Mouse (Mus musculus): ENCODE results near the gene Parp11. TPM values are rescaled to one million over a fixed set of nuclear protein-coding genes. Genes with fewer than 3 reads are reported as not detected.

Gene Parp11
- polyA plus RNA-seq, 1 experiment from 2014 or later = 8.0 TPM

DNA sequence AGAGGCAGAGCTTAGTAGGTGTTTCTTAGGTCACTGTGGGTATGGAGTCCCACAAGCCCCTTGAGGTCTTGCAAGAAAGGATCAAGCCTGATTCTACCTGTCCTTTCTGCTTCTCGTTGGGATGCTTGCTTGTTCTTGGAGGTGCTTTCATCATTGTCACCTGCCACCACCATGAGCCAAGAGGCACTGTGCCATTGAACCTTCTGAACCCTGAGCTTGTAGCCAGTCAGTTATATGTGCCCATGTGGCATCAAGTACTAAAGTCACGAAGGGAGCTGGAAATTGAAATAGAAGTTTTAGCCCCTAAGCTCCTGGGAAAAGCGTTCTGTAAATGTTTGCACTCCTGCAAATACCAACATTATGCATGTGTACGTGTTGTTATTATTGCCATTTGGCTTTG, 14.9 kb downstream of the Parp11 start:
- TF ChIP-seq CTCF (IDR thresholded peaks at IDR 0.05; ENCODE audit: low read depth) = no peak
- Histone ChIP-seq H3K4me2 (replicated peaks; ENCODE audit: low read depth) (no peak overlapping the region), H3K9ac (ENCODE audit: low read depth, low read length) (no peak overlapping the region), H3K27me3 (replicated peaks; ENCODE audit: control insufficient read depth, insufficient read depth, low read length) (no peaks in the 10 kb centered on the region), H3K4me1 (replicated peaks; ENCODE audit: control insufficient read depth, insufficient read depth, low read length) (no peaks in the 10 kb centered on the region), H3K36me3 (ENCODE audit: control insufficient read depth, insufficient read depth) (no peaks in the 10 kb centered on the region), H3K9me3 (ENCODE audit: control insufficient read depth) (no peaks in the 10 kb centered on the region), H3K4me3 (ENCODE audit: low read depth, low read length) (no peak overlapping the region), H3K27ac (ENCODE audit: low read depth, low read length) (no peak overlapping the region)
- WGBS = 91% methylated on average over 4 of the region's 4 CpGs
- ATAC-seq = no peak

DNA sequence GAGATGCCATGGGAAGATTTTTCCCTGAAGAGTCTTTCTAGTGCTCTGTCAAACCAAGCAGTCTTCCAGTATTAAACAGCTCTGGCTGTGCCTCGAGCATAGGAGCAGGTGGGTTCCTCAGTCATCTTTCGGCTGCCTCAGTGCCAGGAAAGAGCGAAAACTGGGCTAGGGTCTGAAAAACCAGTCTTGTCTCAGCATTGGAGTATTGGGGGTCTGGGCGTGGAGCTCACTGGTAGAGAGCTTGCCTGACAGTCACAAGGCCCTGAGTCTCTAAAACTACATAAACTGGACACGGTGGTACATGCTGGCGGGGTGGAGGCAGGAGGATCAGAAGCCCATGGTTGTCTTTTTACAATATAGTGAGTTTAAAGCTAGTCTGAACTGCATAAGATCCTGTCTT, 15.6 kb downstream of the Parp11 start:
- no peaks in the 10 kb centered on the region for H3K27me3 ChIP-seq (replicated peaks; ENCODE audit: control insufficient read depth, insufficient read depth, low read length)
- 91% methylated on average over 6 of the region's 6 CpGs for WGBS
- H3K4me1 ChIP-seq (replicated peaks; ENCODE audit: control insufficient read depth, insufficient read depth, low read length) = no peaks in the 10 kb centered on the region
- H3K36me3 ChIP-seq (ENCODE audit: control insufficient read depth, insufficient read depth) = no peaks in the 10 kb centered on the region
- ATAC-seq = no peak
- H3K4me3 ChIP-seq (ENCODE audit: low read depth, low read length) = no peak overlapping the region
- no peak overlapping the region for H3K27ac ChIP-seq (ENCODE audit: low read depth, low read length)
- TF ChIP-seq CTCF (IDR thresholded peaks at IDR 0.05; ENCODE audit: low read depth) = no peak
- H3K9me3 ChIP-seq (ENCODE audit: control insufficient read depth) = no peaks in the 10 kb centered on the region
- H3K4me2 ChIP-seq (replicated peaks; ENCODE audit: low read depth) = no peak overlapping the region
- no peak overlapping the region for H3K9ac ChIP-seq (ENCODE audit: low read depth, low read length)

GRCm38 (mm10) chr6:127463273-127464001, 16.8 kb downstream of the Parp11 start:
- Histone ChIP-seq H3K36me3 (ENCODE audit: control insufficient read depth, insufficient read depth) (no peaks in the 10 kb centered on the region), H3K9me3 (ENCODE audit: control insufficient read depth) (no peaks in the 10 kb centered on the region), H3K4me2 (replicated peaks; ENCODE audit: low read depth) (no peak overlapping the region; the same call in 1 of the 2 replicates), H3K27me3 (replicated peaks; ENCODE audit: control insufficient read depth, insufficient read depth, low read length) (no peaks in the 10 kb centered on the region), H3K9ac (ENCODE audit: low read depth, low read length) (no peak overlapping the region), H3K4me1 (replicated peaks; ENCODE audit: control insufficient read depth, insufficient read depth, low read length) (no peaks in the 10 kb centered on the region), H3K4me3 (ENCODE audit: low read depth, low read length) (no peak overlapping the region), H3K27ac (ENCODE audit: low read depth, low read length) (no peak overlapping the region)
- ATAC-seq = 0 out of 2 replicates have a peak, but pooled peaks have one; percentile 47
- no peak for TF ChIP-seq CTCF (IDR thresholded peaks at IDR 0.05; ENCODE audit: low read depth)
- 51% methylated on average over 21 of the region's 21 CpGs for WGBS

- WGBS = 84% methylated on average over 7 of the region's 7 CpGs
- no peak for TF ChIP-seq CTCF (IDR thresholded peaks at IDR 0.05; ENCODE audit: low read depth)
Measured at GRCm38 (mm10) chr6:127464523-127464922, 17.9 kb downstream of the Parp11 start.

GRCm38 (mm10) chr6:127466749-127467310, 20.2 kb downstream of the Parp11 start:
- Histone ChIP-seq H3K4me3 (ENCODE audit: low read depth, low read length) (no peak overlapping the region), H3K27me3 (replicated peaks; ENCODE audit: control insufficient read depth, insufficient read depth, low read length) (no peaks in the 10 kb centered on the region), H3K9me3 (ENCODE audit: control insufficient read depth) (no peaks in the 10 kb centered on the region), H3K4me2 (replicated peaks; ENCODE audit: low read depth) (no peak overlapping the region), H3K9ac (ENCODE audit: low read depth, low read length) (no peak overlapping the region), H3K36me3 (ENCODE audit: control insufficient read depth, insufficient read depth) (peaks cover 4% of the 10 kb centered on the region; the same call in 1 of the 2 replicates), H3K27ac (ENCODE audit: low read depth, low read length) (no peak overlapping the region), H3K4me1 (replicated peaks; ENCODE audit: control insufficient read depth, insufficient read depth, low read length) (no peaks in the 10 kb centered on the region)
- no peak for TF ChIP-seq CTCF (IDR thresholded peaks at IDR 0.05; ENCODE audit: low read depth)
- 77% methylated on average over 4 of the region's 4 CpGs for WGBS
- no peak for ATAC-seq

More at GRCm38 (mm10) chr6:127464523-127464922, 17.9 kb downstream of the Parp11 start:
- no peaks in the 10 kb centered on the region for H3K36me3 ChIP-seq (ENCODE audit: control insufficient read depth, insufficient read depth)
- ATAC-seq = no peak
- H3K9ac ChIP-seq (ENCODE audit: low read depth, low read length) = no peak overlapping the region
- H3K27me3 ChIP-seq (replicated peaks; ENCODE audit: control insufficient read depth, insufficient read depth, low read length) = no peaks in the 10 kb centered on the region
- H3K27ac ChIP-seq (ENCODE audit: low read depth, low read length) = no peak overlapping the region
- no peak overlapping the region for H3K4me3 ChIP-seq (ENCODE audit: low read depth, low read length)
- H3K4me2 ChIP-seq (replicated peaks; ENCODE audit: low read depth) = no peak overlapping the region
- H3K9me3 ChIP-seq (ENCODE audit: control insufficient read depth) = no peaks in the 10 kb centered on the region
- no peaks in the 10 kb centered on the region for H3K4me1 ChIP-seq (replicated peaks; ENCODE audit: control insufficient read depth, insufficient read depth, low read length)

GRCm38 (mm10) chr6:127472078-127472477, 25.4 kb downstream of the Parp11 start:
- TF ChIP-seq CTCF (IDR thresholded peaks at IDR 0.05; ENCODE audit: low read depth) = no peak
- H3K9ac ChIP-seq (ENCODE audit: low read depth, low read length) = no peak overlapping the region
- H3K27ac ChIP-seq (ENCODE audit: low read depth, low read length) = no peak overlapping the region
- no peaks in the 10 kb centered on the region for H3K9me3 ChIP-seq (ENCODE audit: control insufficient read depth)
- no peaks in the 10 kb centered on the region for H3K4me1 ChIP-seq (replicated peaks; ENCODE audit: control insufficient read depth, insufficient read depth, low read length)
- no peak for ATAC-seq
- no peaks in the 10 kb centered on the region for H3K27me3 ChIP-seq (replicated peaks; ENCODE audit: control insufficient read depth, insufficient read depth, low read length)
- 77% methylated on average over 4 of the region's 4 CpGs for WGBS
- H3K36me3 ChIP-seq (ENCODE audit: control insufficient read depth, insufficient read depth) = peaks cover 23% of the 10 kb centered on the region
- no peak overlapping the region for H3K4me3 ChIP-seq (ENCODE audit: low read depth, low read length)
- no peak overlapping the region for H3K4me2 ChIP-seq (replicated peaks; ENCODE audit: low read depth)

Data from intestine, postnatal 0 days (tissue).